Mouse (Mus musculus) ES-Bruce4 (cell line): Measurements from ENCODE around the gene Gcn1l1. TPM values are rescaled to one million over a fixed set of nuclear protein-coding genes. Genes with fewer than 3 reads are reported as not detected.

Experiments used
- H3K27ac ChIP-seq: 2 replicates; pipeline ENCODE4 v1.5.1; 2012; ENCODE audit warnings: low read length, inconsistent platforms; ENCODE audit not compliant: insufficient read depth
- H3K27me3 ChIP-seq: 2 replicates; pipeline ENCODE4 v1.6.1; 2012; ENCODE audit warnings: mild to moderate bottlenecking, low read length, inconsistent platforms; ENCODE audit not compliant: control insufficient read depth, poor library complexity, insufficient read depth, severe bottlenecking
- H3K36me3 ChIP-seq: 2 replicates; pipeline ENCODE4 v1.6.1; 2012; ENCODE audit warnings: inconsistent platforms, mild to moderate bottlenecking, low read length, moderate library complexity; ENCODE audit not compliant: control insufficient read depth, poor library complexity, insufficient read depth, severe bottlenecking
- H3K4me1 ChIP-seq: one replicate; pipeline ENCODE4 v1.8.1; 2011; ENCODE audit warnings: low read length; ENCODE audit not compliant: control insufficient read depth, insufficient read depth
- H3K4me3 ChIP-seq: 2 replicates; pipeline ENCODE4 v1.5.1; 2011; ENCODE audit warnings: low read depth, mild to moderate bottlenecking, low read length
- H3K9ac ChIP-seq: 2 replicates; pipeline ENCODE4 v1.6.1; 2012; ENCODE audit warnings: low read depth, mild to moderate bottlenecking, inconsistent platforms; ENCODE audit not compliant: poor library complexity, severe bottlenecking
- H3K9me3 ChIP-seq: replicated peaks from 2 replicates; pipeline ENCODE4 v1.6.1; 2012; ENCODE audit warnings: mild to moderate bottlenecking, low read length, inconsistent platforms; ENCODE audit not compliant: control insufficient read depth, poor library complexity, insufficient read depth, severe bottlenecking
- CTCF ChIP-seq: IDR thresholded peaks from one replicate; pipeline ENCODE4 v1.8.1; 2011; ENCODE audit warnings: low read depth, low read length
- EP300 ChIP-seq: IDR thresholded peaks from 2 replicates; pipeline ENCODE4 v1.6.1; 2011; ENCODE audit warnings: low read depth, low read length; ENCODE audit not compliant: insufficient read depth
- POLR2A ChIP-seq: IDR thresholded peaks from one replicate; pipeline ENCODE4 v1.8.1; 2011; ENCODE audit warnings: low read length; ENCODE audit not compliant: insufficient read depth
- polyA plus RNA-seq: library from polyadenylated mRNA; stranded (reverse); fragments of >200 nt; gene quantifications from 2 replicates; pipeline ENCODE4 v1.2.4, GENCODE M21; 2011; ENCODE audit warnings: low read depth; ENCODE audit not compliant: missing spikeins, insufficient read depth, insufficient read length

Gcn1l1 gene
- polyA plus RNA-seq, 1 experiment: 62.0 TPM

- peak overlapping the region; percentile 54 for H3K4me3 ChIP-seq
- peak overlapping the region; percentile 25 for H3K9ac ChIP-seq
- H3K27ac ChIP-seq: no peak overlapping the region; the same call in 1 of the 2 replicates
- H3K4me1 ChIP-seq: peaks cover 4% of the 10 kb centered on the region
- no peaks in the 10 kb centered on the region for H3K9me3 ChIP-seq
- H3K36me3 ChIP-seq: no peaks in the 10 kb centered on the region
- TF ChIP-seq EP300 (no peak), CTCF (no peak), POLR2A (no peak)
- H3K27me3 ChIP-seq: no peaks in the 10 kb centered on the region
These were observed 22.2 kb upstream of the Gcn1l1 start for GRCm38 (mm10) chr5:115542635-115543384.

GRCm38 (mm10) chr5:115543509-115544253 lies 21.4 kb upstream of the Gcn1l1 start:
- no peak overlapping the region for H3K4me3 ChIP-seq

GRCm38 (mm10) chr5:115544655-115545185 lies 20.3 kb upstream of the Gcn1l1 start:
- Histone ChIP-seq H3K27ac (no peak overlapping the region), H3K4me3 (no peak overlapping the region), H3K27me3 (no peaks in the 10 kb centered on the region), H3K36me3 (no peaks in the 10 kb centered on the region), H3K9ac (no peak overlapping the region), H3K9me3 (no peaks in the 10 kb centered on the region), H3K4me1 (peaks cover 2% of the 10 kb centered on the region)
- TF ChIP-seq POLR2A (no peak), EP300 (no peak), CTCF (no peak)

More at GRCm38 (mm10) chr5:115543509-115544253, 21.4 kb upstream of the Gcn1l1 start:
- H3K4me1 ChIP-seq: peaks cover 4% of the 10 kb centered on the region
- no peaks in the 10 kb centered on the region for H3K9me3 ChIP-seq
- no peak overlapping the region for H3K27ac ChIP-seq
- H3K36me3 ChIP-seq: no peaks in the 10 kb centered on the region
- TF ChIP-seq CTCF (no peak), EP300 (no peak), POLR2A (no peak)
- H3K9ac ChIP-seq: 0 out of 2 replicates have a peak overlapping the region, but pooled peaks have one; percentile 25
- H3K27me3 ChIP-seq: no peaks in the 10 kb centered on the region

GRCm38 (mm10) chr5:115545636-115546035 lies 19.4 kb upstream of the Gcn1l1 start:
- no peak for TF ChIP-seq EP300
- no peak for TF ChIP-seq CTCF
- TF ChIP-seq POLR2A: no peak
- Histone ChIP-seq H3K27ac (no peak overlapping the region), H3K9me3 (no peaks in the 10 kb centered on the region), H3K36me3 (no peaks in the 10 kb centered on the region), H3K4me3 (no peak overlapping the region), H3K4me1 (peaks cover 2% of the 10 kb centered on the region), H3K27me3 (no peaks in the 10 kb centered on the region), H3K9ac (no peak overlapping the region)

- H3K4me1 ChIP-seq: peaks cover 2% of the 10 kb centered on the region
- H3K9me3 ChIP-seq: no peaks in the 10 kb centered on the region
- H3K27me3 ChIP-seq: no peaks in the 10 kb centered on the region
- H3K36me3 ChIP-seq: no peaks in the 10 kb centered on the region
- H3K4me3 ChIP-seq: no peak overlapping the region
- no peak overlapping the region for H3K9ac ChIP-seq
- TF ChIP-seq EP300 (no peak), CTCF (no peak), POLR2A (no peak)
- H3K27ac ChIP-seq: no peak overlapping the region
These were observed 18.5 kb upstream of the Gcn1l1 start for GRCm38 (mm10) chr5:115546536-115546935.

GRCm38 (mm10) chr5:115547014-115547413 lies 18.0 kb upstream of the Gcn1l1 start:
- peaks cover under 1% of the 10 kb centered on the region for H3K4me1 ChIP-seq
- no peak for TF ChIP-seq EP300
- no peak for TF ChIP-seq POLR2A
- no peak for TF ChIP-seq CTCF
- H3K9ac ChIP-seq: no peak overlapping the region
- H3K36me3 ChIP-seq: no peaks in the 10 kb centered on the region
- no peaks in the 10 kb centered on the region for H3K27me3 ChIP-seq
- no peak overlapping the region for H3K4me3 ChIP-seq
- no peaks in the 10 kb centered on the region for H3K9me3 ChIP-seq
- H3K27ac ChIP-seq: no peak overlapping the region
